Mouse (Mus musculus) cerebellum, adult 18-20 months (tissue): ENCODE results near the gene Ntng1.

Source experiments
- DNase-seq, 2 experiments: peaks; one replicate each; pipeline ENCODE4 v3.0.0; 2021

Gene Ntng1

GRCm38 (mm10) chr3:110143206-110144061, at the start of gene Ntng1:
Gene Ntng1, minus strand, starts transcription at chr3:110144011.
- DNase-seq = peak; percentile 36 to 57

GRCm38 (mm10) chr3:110187401-110187948, 43.7 kb upstream of the Ntng1 start:
- no peak for DNase-seq

- DNase-seq = no peak
Observed at GRCm38 (mm10) chr3:110149089-110149488, 5.3 kb upstream of the Ntng1 start.

GRCm38 (mm10) chr3:110144301-110145055, 667 bp upstream of the Ntng1 start:
- peak; percentile 37 to 44 for DNase-seq

- DNase-seq = peak; percentile 36 to 59
Observed at GRCm38 (mm10) chr3:110142314-110143205, 1.3 kb downstream of the Ntng1 start.

GRCm38 (mm10) chr3:110141351-110142302, 2.2 kb downstream of the Ntng1 start:
- peak; percentile 72 to 79 for DNase-seq

GRCm38 (mm10) chr3:110136115-110136514, 7.7 kb downstream of the Ntng1 start:
- DNase-seq = no peak

GRCm38 (mm10) chr3:110133150-110133549, 10.7 kb downstream of the Ntng1 start:
- no peak for DNase-seq

GRCm38 (mm10) chr3:110132289-110132688, 11.5 kb downstream of the Ntng1 start:
- no peak for DNase-seq

- no peak for DNase-seq
Observed at GRCm38 (mm10) chr3:110131043-110131891, 12.5 kb downstream of the Ntng1 start.

- no peak for DNase-seq
Observed at GRCm38 (mm10) chr3:110129607-110130006, 14.2 kb downstream of the Ntng1 start.

- peak; percentile 31 to 35 for DNase-seq
Observed at GRCm38 (mm10) chr3:110105982-110106381, 37.8 kb downstream of the Ntng1 start.

- DNase-seq = no peak
Observed at GRCm38 (mm10) chr3:110094407-110094806, 49.4 kb downstream of the Ntng1 start.

GRCm38 (mm10) chr3:110094003-110094402, 49.8 kb downstream of the Ntng1 start:
- no peak for DNase-seq

GRCm38 (mm10) chr3:110092521-110092920, 51.3 kb downstream of the Ntng1 start:
- DNase-seq = no peak

- no peak for DNase-seq
Observed at GRCm38 (mm10) chr3:110087189-110087588, 56.6 kb downstream of the Ntng1 start.

- no peak for DNase-seq
Observed at GRCm38 (mm10) chr3:110085336-110085735, 58.5 kb downstream of the Ntng1 start.

- no peak for DNase-seq
Observed at GRCm38 (mm10) chr3:110064709-110065256, 79.0 kb downstream of the Ntng1 start.

GRCm38 (mm10) chr3:110055915-110056314, 87.9 kb downstream of the Ntng1 start:
- DNase-seq = no peak

- DNase-seq = no peak
Observed at GRCm38 (mm10) chr3:110055433-110055832, 88.4 kb downstream of the Ntng1 start.
